Mouse (Mus musculus) heart, embryonic 11.5 days (tissue): ENCODE data around the gene Scarb2. TPM values are rescaled to one million over a fixed set of nuclear protein-coding genes. Genes with fewer than 3 reads are reported as not detected.
A peak's percentile ranks its signal among the peaks of the same experiment; 100 is the strongest.

ENCODE experiments used
- ATAC-seq: fragments of 200-750 bp; cut with Nextera tagmentation; replicated peaks from 2 replicates; pipeline ENCODE4 v1.8.0; 2017; ENCODE audit warnings: moderate library complexity; ENCODE audit not compliant: insufficient number of reproducible peaks, low FRiP score, low TSS enrichment
- H3K27ac ChIP-seq: fragments of 300-500 bp; sonication (generic); 2 replicates; pipeline ENCODE4 v1.5.1; 2014; ENCODE audit warnings: mild to moderate bottlenecking, low read depth, low read length
- H3K27me3 ChIP-seq: fragments of 300-500 bp; sonication (generic); 2 replicates; pipeline ENCODE4 v1.6.1; 2014; ENCODE audit warnings: mild to moderate bottlenecking, low read length, mixed read lengths; ENCODE audit not compliant: control insufficient read depth, insufficient read depth
- H3K36me3 ChIP-seq: fragments of 300-500 bp; sonication (generic); 2 replicates; pipeline ENCODE4 v1.6.1; 2014; ENCODE audit warnings: mild to moderate bottlenecking, low read length, moderate library complexity, mixed read lengths; ENCODE audit not compliant: control insufficient read depth, insufficient read depth
- H3K4me1 ChIP-seq: fragments of 300-500 bp; sonication (generic); 2 replicates; pipeline ENCODE4 v1.6.1; 2014; ENCODE audit warnings: low read length; ENCODE audit not compliant: control insufficient read depth, insufficient read depth
- H3K4me2 ChIP-seq: fragments of 300-500 bp; sonication (generic); 2 replicates; pipeline ENCODE4 v1.6.1; 2014; ENCODE audit warnings: mild to moderate bottlenecking, moderate library complexity
- H3K4me3 ChIP-seq: fragments of 300-500 bp; sonication (generic); 2 replicates; pipeline ENCODE4 v1.5.1; 2014; ENCODE audit warnings: low read depth, low read length
- H3K9ac ChIP-seq: fragments of 300-500 bp; sonication (generic); 2 replicates; pipeline ENCODE4 v1.6.1; 2014; ENCODE audit warnings: mild to moderate bottlenecking, low read depth, low read length, moderate library complexity
- H3K9me3 ChIP-seq: fragments of 300-500 bp; sonication (generic); replicated peaks from 2 replicates; pipeline ENCODE4 v1.6.1; 2016; ENCODE audit warnings: low read length; ENCODE audit not compliant: control insufficient read depth
- WGBS: fragments of 180-500 bp; shearing (Covaris S2); extraction: QIAGEN DNeasy Blood & Tissue Kit; methylation state at CpG from one replicate; pipeline ENCODE4 v1.1.7; 2014; ENCODE audit not compliant: insufficient replicate concordance; 5-methylcytosine and 5-hydroxymethylcytosine counted together
- polyA plus RNA-seq: library from polyadenylated mRNA; unstranded; fragments of >200 nt; fragmentation: Nextera tagmentation; extraction: Ambion mirVana; gene quantifications from 2 replicates; pipeline ENCODE4 v1.2.1, GENCODE M21; 2014

Scarb2 gene
- polyA plus RNA-seq, 1 experiment from 2014 or later = 12.0 TPM

DNA sequence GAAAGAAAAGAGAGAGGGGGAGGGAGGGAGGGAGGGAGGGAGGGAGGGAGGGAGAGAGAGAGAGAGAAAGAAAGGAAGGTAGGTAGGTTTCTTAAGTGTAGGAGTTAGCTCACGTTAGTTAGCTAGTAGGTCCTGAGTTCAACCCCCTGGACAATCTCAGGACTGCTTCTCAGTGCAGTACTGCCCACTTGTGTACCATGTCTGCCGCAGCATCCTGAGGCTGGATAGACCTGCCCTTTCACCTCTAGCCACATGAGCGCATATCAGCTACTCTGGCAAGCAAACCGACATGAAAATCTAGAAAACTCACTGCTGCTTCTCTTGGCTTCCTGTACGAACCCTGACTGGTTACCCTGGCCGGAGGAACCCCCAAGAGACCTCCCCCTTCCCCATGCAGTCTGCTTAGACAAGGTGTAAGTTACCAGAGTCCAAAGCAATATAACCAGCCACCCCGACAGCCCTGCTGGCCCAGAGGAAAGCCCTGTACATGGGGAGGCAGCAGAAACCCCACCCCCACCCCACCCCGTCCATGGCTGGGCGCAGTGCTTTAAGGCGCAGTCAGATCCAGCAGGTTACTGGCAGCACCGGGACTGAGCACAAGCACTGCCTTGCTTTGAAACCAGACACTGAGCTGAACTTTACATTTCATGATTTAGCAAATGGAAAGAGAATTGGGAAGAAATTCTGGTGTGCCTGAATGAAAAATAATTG lies 93.2 kb downstream of the Scarb2 start:
- H3K4me3 ChIP-seq = no peak overlapping the region
- WGBS = 83% methylated on average over 11 of the region's 11 CpGs
- no peak overlapping the region for H3K27ac ChIP-seq
- H3K4me1 ChIP-seq = peaks cover 6% of the 10 kb centered on the region; the same call in 1 of the 2 replicates
- peaks cover 17% of the 10 kb centered on the region for H3K36me3 ChIP-seq
- ATAC-seq = no peak
- no peak overlapping the region for H3K9ac ChIP-seq
- no peak overlapping the region for H3K4me2 ChIP-seq
- H3K27me3 ChIP-seq = no peaks in the 10 kb centered on the region
- no peaks in the 10 kb centered on the region for H3K9me3 ChIP-seq

DNA sequence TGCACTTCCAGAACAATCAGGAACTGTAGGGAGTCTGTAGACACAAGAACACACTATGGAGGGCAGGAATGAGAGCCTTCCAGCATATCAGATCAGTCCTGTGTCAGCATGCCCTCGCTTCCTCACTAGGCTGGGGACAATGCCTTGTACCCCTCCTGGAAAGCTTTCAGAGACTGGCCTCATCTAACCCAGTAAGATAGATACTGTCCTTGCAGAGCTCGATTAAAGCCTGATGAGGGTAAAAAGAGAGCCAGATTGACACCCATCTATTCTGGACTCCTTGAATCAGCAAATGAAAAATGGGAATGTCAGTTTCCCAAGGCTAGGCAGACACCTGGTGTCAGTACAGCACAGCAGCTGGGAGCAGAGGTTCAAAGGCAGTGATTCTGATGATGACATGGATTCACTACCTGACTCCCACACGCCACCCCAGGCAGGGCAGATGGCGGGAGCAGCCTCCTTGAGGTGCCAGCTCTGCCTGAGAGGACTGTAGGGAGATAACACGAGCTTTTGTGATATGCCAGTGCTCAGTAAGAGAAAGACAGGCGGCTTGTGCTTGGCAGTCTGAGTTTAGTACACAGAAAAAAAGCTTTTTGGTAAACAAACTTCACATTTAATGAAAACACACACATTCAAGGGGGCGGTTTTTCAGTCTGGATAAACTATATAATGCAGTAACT lies 95.0 kb downstream of the Scarb2 start:
- H3K9me3 ChIP-seq = no peaks in the 10 kb centered on the region
- H3K27ac ChIP-seq = no peak overlapping the region
- peaks cover 6% of the 10 kb centered on the region; the same call in 1 of the 2 replicates for H3K4me1 ChIP-seq
- H3K4me3 ChIP-seq = no peak overlapping the region
- H3K36me3 ChIP-seq = peaks cover 2% of the 10 kb centered on the region; the same call in 1 of the 2 replicates
- H3K4me2 ChIP-seq = no peak overlapping the region
- ATAC-seq = no peak
- no peaks in the 10 kb centered on the region for H3K27me3 ChIP-seq
- no peak overlapping the region for H3K9ac ChIP-seq
- WGBS = 55% methylated on average over 7 of the region's 7 CpGs

DNA sequence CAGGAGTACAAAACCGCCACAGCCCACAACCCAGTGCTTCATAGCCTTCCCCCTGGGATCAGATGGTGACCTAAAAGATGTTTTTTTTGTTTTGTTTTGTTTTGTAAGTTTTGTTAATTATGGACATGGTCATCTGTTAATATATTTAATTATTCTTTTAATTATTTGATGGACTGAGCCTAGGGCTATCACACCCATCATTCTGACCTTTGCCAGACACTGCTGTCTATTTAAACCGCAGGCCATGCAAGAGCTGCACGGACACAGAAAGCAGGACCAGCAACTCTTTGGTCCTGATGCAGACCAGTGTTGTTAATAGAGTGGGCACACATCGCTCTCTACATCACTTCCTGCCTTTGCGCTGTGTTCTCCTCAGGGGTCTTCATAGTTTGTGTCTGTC lies 96.1 kb downstream of the Scarb2 start:
- Histone ChIP-seq H3K4me3 (no peak overlapping the region), H3K27ac (no peak overlapping the region), H3K36me3 (no peaks in the 10 kb centered on the region), H3K4me2 (no peak overlapping the region), H3K27me3 (no peaks in the 10 kb centered on the region), H3K4me1 (peaks cover 6% of the 10 kb centered on the region; the same call in 1 of the 2 replicates), H3K9ac (no peak overlapping the region), H3K9me3 (no peaks in the 10 kb centered on the region)
- WGBS = 90% methylated on average over 5 of the region's 5 CpGs
- no peak for ATAC-seq

DNA sequence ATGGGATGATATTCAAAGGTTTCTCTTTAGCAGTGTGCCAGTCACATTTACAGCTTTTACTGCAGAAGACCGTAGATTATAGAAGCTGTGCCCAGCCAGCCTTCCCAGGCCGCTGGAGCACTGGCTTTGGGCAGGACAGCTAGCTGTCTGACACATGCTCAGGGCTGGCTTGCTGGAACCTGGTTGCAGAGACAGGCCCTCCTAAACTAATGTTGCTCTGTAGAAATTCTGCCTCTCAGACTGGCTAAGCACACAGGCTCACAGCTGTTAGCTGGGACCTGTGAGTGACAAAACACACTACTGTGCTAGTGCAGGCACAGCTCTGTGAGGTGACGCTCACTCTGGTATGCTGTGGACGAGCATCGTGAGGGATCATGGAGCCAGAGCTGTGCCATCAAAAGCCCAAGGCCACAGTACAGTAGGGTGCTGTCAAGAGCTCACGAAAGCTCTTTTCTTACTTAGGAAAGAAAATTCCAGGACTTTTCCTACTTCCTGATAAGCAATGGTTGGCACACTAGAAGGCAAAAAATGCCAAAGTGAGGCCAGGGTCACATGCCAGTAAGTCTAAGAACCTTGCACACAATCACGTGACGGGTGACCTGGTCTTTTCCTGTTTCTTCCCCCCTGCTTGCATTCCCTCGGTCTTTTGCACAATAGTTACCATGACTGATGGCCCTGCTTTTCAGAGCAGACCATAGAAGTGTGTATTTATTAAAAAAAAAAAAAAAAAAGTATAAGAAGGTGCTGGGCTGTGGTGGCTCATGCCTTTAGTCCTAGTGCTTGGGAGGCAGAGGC lies 97.1 kb downstream of the Scarb2 start:
- Histone ChIP-seq H3K36me3 (no peaks in the 10 kb centered on the region), H3K9me3 (no peaks in the 10 kb centered on the region), H3K27me3 (no peaks in the 10 kb centered on the region), H3K27ac (no peak overlapping the region), H3K4me2 (no peak overlapping the region), H3K4me1 (peaks cover 6% of the 10 kb centered on the region; the same call in 1 of the 2 replicates), H3K9ac (no peak overlapping the region), H3K4me3 (no peak overlapping the region)
- 71% methylated on average over 9 of the region's 9 CpGs for WGBS
- ATAC-seq = no peak

DNA sequence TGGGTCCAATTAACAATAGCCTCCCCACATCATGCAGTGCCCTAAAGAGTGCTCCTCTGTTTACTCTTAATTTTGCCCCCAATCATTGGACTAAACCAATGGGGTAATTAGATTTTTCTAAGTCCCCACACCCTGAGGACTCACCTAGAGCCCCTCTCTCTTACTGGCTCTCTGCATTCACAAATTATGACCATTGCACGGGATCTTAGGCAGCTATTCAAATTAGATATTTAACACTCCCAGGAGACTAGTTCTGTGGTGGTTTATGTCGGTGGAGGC lies 102.3 kb downstream of the Scarb2 start:
- Histone ChIP-seq H3K9ac (no peak overlapping the region), H3K36me3 (no peaks in the 10 kb centered on the region), H3K9me3 (no peaks in the 10 kb centered on the region), H3K4me1 (no peaks in the 10 kb centered on the region; the same call in 1 of the 2 replicates), H3K27me3 (no peaks in the 10 kb centered on the region), H3K27ac (no peak overlapping the region), H3K4me3 (no peak overlapping the region), H3K4me2 (no peak overlapping the region)
- no peak for ATAC-seq
- WGBS = 58% methylated on average over 2 of the region's 2 CpGs

DNA sequence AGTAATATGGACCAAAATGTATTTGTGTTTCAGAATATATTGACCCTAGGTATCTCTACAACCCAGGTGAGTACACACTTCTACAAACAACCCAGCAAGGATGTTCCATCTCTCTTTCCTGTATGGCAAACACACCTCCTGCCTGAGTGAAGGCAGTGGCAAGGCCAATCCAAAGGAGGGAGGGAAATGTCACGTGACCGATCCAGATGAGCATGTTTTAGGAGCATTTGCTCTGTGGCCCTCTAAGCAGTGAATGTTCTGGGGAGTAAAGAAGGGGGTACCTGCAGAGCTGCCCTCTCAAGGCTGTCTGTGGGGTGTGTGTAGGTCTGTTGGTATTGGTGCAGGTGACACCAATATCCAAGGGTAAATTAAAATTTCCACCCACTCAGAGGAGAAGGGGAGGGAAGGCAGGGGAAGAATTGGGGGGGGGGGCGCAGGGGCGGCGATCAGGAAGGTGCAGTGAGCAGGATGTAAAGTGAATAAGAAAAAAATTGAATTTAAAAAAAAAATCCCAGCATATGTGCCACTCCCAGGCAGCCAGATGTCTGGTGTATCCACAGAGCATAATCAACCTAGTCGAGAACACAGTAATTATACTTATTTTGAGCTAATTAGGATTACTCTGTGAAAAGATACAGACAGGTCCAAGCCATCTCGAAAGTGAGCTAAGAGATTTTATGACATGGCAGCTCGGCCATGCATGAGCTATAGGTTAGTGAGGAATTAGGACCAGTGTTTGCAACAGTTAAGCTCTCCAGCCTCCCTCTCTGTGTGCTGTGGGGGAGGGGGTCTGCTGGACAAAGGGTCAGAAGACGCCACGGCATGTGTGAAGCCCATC lies 102.9 kb downstream of the Scarb2 start:
- Histone ChIP-seq H3K36me3 (no peaks in the 10 kb centered on the region), H3K4me1 (peaks cover 2% of the 10 kb centered on the region; the same call in 1 of the 2 replicates), H3K9me3 (no peaks in the 10 kb centered on the region), H3K9ac (no peak overlapping the region), H3K4me3 (no peak overlapping the region), H3K27ac (no peak overlapping the region), H3K4me2 (no peak overlapping the region), H3K27me3 (no peaks in the 10 kb centered on the region)
- 74% methylated on average over 10 of the region's 10 CpGs for WGBS
- no peak for ATAC-seq

DNA sequence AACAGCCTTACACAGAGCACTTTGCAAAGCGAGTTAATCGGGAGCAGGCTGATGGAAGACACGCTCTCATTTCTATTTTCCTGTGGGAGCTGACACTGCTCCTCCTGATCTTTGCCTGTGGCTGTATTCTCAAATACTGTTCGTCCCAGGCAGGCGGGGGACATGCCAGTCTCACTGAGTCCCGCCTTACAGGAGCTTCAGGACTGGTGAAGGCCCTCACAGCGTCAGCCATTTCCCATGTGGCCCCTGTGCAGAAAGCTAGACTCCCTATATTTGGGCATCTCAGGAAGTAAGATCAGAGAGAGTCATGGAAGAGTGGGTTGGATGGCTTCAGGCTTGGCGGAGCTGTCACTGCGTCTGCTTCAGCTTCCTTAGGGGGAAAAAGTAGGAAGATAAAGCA lies 103.8 kb downstream of the Scarb2 start:
- H3K27ac ChIP-seq = no peak overlapping the region
- H3K36me3 ChIP-seq = no peaks in the 10 kb centered on the region
- H3K27me3 ChIP-seq = no peaks in the 10 kb centered on the region
- no peak for ATAC-seq
- WGBS = 64% methylated on average over 9 of the region's 9 CpGs
- H3K9me3 ChIP-seq = no peaks in the 10 kb centered on the region
- no peak overlapping the region for H3K9ac ChIP-seq
- no peak overlapping the region for H3K4me2 ChIP-seq
- peaks cover 7% of the 10 kb centered on the region for H3K4me1 ChIP-seq
- H3K4me3 ChIP-seq = no peak overlapping the region

DNA sequence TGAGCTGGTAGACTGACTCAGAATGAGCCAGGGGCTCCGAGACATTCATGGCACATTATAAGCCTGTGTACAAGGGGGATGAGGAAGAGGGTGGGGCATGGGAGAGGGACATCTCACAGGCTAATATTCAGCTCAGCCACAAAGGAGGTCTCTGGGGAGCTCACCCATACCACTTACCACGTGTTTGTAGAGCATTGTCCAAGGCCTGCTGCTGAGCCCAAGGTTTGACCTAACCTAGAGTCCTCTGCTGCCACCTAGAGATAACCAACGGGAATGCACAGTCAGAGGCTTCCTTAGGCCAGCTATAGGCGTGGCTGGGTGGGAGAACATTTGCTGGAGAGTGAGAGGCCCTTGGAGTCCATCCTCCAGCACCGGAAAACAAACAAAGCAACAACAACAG lies 108.5 kb downstream of the Scarb2 start:
- H3K27me3 ChIP-seq = peaks cover 6% of the 10 kb centered on the region; the same call in 1 of the 2 replicates
- no peak overlapping the region for H3K9ac ChIP-seq
- WGBS = 20% methylated on average over 5 of the region's 5 CpGs

More for the DNA sequence above, 108.5 kb downstream of the Scarb2 start:
- peaks cover 8% of the 10 kb centered on the region for H3K4me1 ChIP-seq
- no peak overlapping the region for H3K4me3 ChIP-seq
- peak; percentile 73 for ATAC-seq
- H3K36me3 ChIP-seq = no peaks in the 10 kb centered on the region
- no peak overlapping the region for H3K4me2 ChIP-seq
- H3K9me3 ChIP-seq = no peaks in the 10 kb centered on the region
- no peak overlapping the region for H3K27ac ChIP-seq
